Mouse (Mus musculus) gastrocnemius, postnatal 25 days (tissue): Measurements from ENCODE around the gene Dner. TPM values are rescaled to one million over a fixed set of nuclear protein-coding genes. Genes with fewer than 3 reads are reported as not detected.
A peak's percentile ranks its signal among the peaks of the same experiment; 100 is the strongest.

Experiments
- DNase-seq: peaks from one replicate; pipeline ENCODE4 v3.0.0; 2022
- total RNA-seq, 2 experiments: library from RNA; stranded (reverse); gene quantifications; 1 replicate in 1 of 2; 2 replicates in 1 of 2; pipeline ENCODE4 v1.2.3; 2021

Dner gene
- total RNA-seq, 2 experiments from 2014 or later, result 0.23 TPM; not detected in 1

GRCm38 (mm10) chr1:84441419-84441818 lies 254.6 kb downstream of the Dner start:
- no peak for DNase-seq

- DNase-seq, result no peak
Measured at GRCm38 (mm10) chr1:84437565-84437964, 258.5 kb downstream of the Dner start.

- no peak for DNase-seq
Measured at GRCm38 (mm10) chr1:84436281-84436680, 259.7 kb downstream of the Dner start.

GRCm38 (mm10) chr1:84433291-84433980 lies 262.6 kb downstream of the Dner start:
- DNase-seq, result no peak

GRCm38 (mm10) chr1:84432311-84432710 lies 263.7 kb downstream of the Dner start:
- peak; percentile 27 for DNase-seq

- DNase-seq, result no peak
Measured at GRCm38 (mm10) chr1:84428331-84428730, 267.7 kb downstream of the Dner start.

- no peak for DNase-seq
Measured at GRCm38 (mm10) chr1:84427757-84428156, 268.3 kb downstream of the Dner start.

GRCm38 (mm10) chr1:84426679-84427078 lies 269.3 kb downstream of the Dner start:
- no peak for DNase-seq

- DNase-seq, result no peak
Measured at GRCm38 (mm10) chr1:84422881-84423280, 273.1 kb downstream of the Dner start.

- no peak for DNase-seq
Measured at GRCm38 (mm10) chr1:84421845-84422244, 274.2 kb downstream of the Dner start.

- DNase-seq, result no peak
Measured at GRCm38 (mm10) chr1:84419416-84419815, 276.6 kb downstream of the Dner start.

- no peak for DNase-seq
Measured at GRCm38 (mm10) chr1:84418511-84418910, 277.5 kb downstream of the Dner start.

GRCm38 (mm10) chr1:84417761-84418238 lies 278.2 kb downstream of the Dner start:
- DNase-seq, result no peak

GRCm38 (mm10) chr1:84417276-84417675 lies 278.7 kb downstream of the Dner start:
- DNase-seq, result no peak

GRCm38 (mm10) chr1:84414464-84414863 lies 281.6 kb downstream of the Dner start:
- no peak for DNase-seq

- DNase-seq, result peak; percentile 34
Measured at GRCm38 (mm10) chr1:84409514-84409913, 286.5 kb downstream of the Dner start.

GRCm38 (mm10) chr1:84408873-84409272 lies 287.1 kb downstream of the Dner start:
- no peak for DNase-seq

- peak; percentile 68 for DNase-seq
Measured at GRCm38 (mm10) chr1:84406891-84407290, 289.1 kb downstream of the Dner start.

GRCm38 (mm10) chr1:84405551-84406290 lies 290.3 kb downstream of the Dner start:
- DNase-seq, result no peak

GRCm38 (mm10) chr1:84404880-84405279 lies 291.1 kb downstream of the Dner start:
- peak; percentile 29 for DNase-seq

- no peak for DNase-seq
Measured at GRCm38 (mm10) chr1:84402154-84402553, 293.9 kb downstream of the Dner start.

- no peak for DNase-seq
Measured at GRCm38 (mm10) chr1:84399671-84400070, 296.4 kb downstream of the Dner start.

GRCm38 (mm10) chr1:84399118-84399517 lies 296.9 kb downstream of the Dner start:
- DNase-seq, result no peak

- no peak for DNase-seq
Measured at GRCm38 (mm10) chr1:84396787-84397186, 299.2 kb downstream of the Dner start.
